Mouse (Mus musculus) embryonic fibroblast, embryonic 13.5 days (primary cell): ENCODE measurements around the gene Tas2r118. TPM values are rescaled to one million over a fixed set of nuclear protein-coding genes. Genes with fewer than 3 reads are reported as not detected.

Experiments
- H3K27ac ChIP-seq: 2 replicates; pipeline ENCODE4 v1.5.1; 2012; ENCODE audit warnings: low read length, control low read depth, inconsistent platforms; ENCODE audit not compliant: insufficient read depth
- H3K4me1 ChIP-seq: 2 replicates; pipeline ENCODE4 v1.6.1; 2011; ENCODE audit warnings: low read length; ENCODE audit not compliant: control insufficient read depth, insufficient read depth
- H3K4me3 ChIP-seq: 2 replicates; pipeline ENCODE4 v1.5.1; 2011; ENCODE audit warnings: mild to moderate bottlenecking, control low read depth, low read length; ENCODE audit not compliant: insufficient read depth
- CTCF ChIP-seq: IDR thresholded peaks from 2 replicates; pipeline ENCODE4 v1.5.1; 2011; ENCODE audit warnings: mild to moderate bottlenecking, control low read depth, low read length, moderate library complexity, borderline replicate concordance; ENCODE audit not compliant: insufficient read depth
- POLR2A ChIP-seq: IDR thresholded peaks from 2 replicates; pipeline ENCODE4 v1.6.1; 2011; ENCODE audit warnings: low read depth, mild to moderate bottlenecking, control low read depth, low read length, moderate library complexity
- polyA plus RNA-seq: library from polyadenylated mRNA; stranded (reverse); fragments of >200 nt; gene quantifications from 2 replicates; pipeline ENCODE4 v1.2.4, GENCODE M21; 2011; ENCODE audit warnings: low read depth; ENCODE audit not compliant: missing spikeins, insufficient read length

The Tas2r118 gene
- polyA plus RNA-seq, 1 experiment, result not detected

GRCm38 (mm10) chr6:23938575-23939488 lies 31.0 kb downstream of the Tas2r118 start:
- Histone ChIP-seq H3K4me1 (no peaks in the 10 kb centered on the region), H3K4me3 (no peak overlapping the region), H3K27ac (no peak overlapping the region)
- TF ChIP-seq CTCF (no peak), POLR2A (no peak)

GRCm38 (mm10) chr6:23936414-23936813 lies 33.4 kb downstream of the Tas2r118 start:
- Histone ChIP-seq H3K4me3 (no peak overlapping the region), H3K4me1 (no peaks in the 10 kb centered on the region), H3K27ac (no peak overlapping the region)
- TF ChIP-seq CTCF, result no peak
- no peak for TF ChIP-seq POLR2A

GRCm38 (mm10) chr6:23923806-23924205 lies 46.1 kb downstream of the Tas2r118 start:
- no peak overlapping the region for H3K27ac ChIP-seq
- no peaks in the 10 kb centered on the region for H3K4me1 ChIP-seq
- TF ChIP-seq POLR2A (no peak), CTCF (no peak)
- H3K4me3 ChIP-seq, result no peak overlapping the region

Other genes starting within 250 kb of the Tas2r118 start
- not detected in 2 replicates for gene Cadps2, start 130.6 kb downstream of the Tas2r118 start, polyA plus RNA-seq
- gene Slc13a1, start 198.0 kb upstream of the Tas2r118 start, polyA plus RNA-seq, result not detected in 2 replicates